Mouse (Mus musculus) CH12.LX (cell line): ENCODE data around the gene Armc5.

ENCODE experiments used
- BHLHE40 ChIP-seq: IDR thresholded peaks from 2 replicates; pipeline ENCODE4 v1.6.1; 2011; ENCODE audit warnings: mild to moderate bottlenecking, low read depth, low read length, improper control_type of control experiment
- CHD2 ChIP-seq: IDR thresholded peaks from 2 replicates; pipeline ENCODE4 v1.6.1; 2011; ENCODE audit warnings: low read length, improper control_type of control experiment
- CTCF ChIP-seq, 2 experiments: IDR thresholded peaks in 1 of 2; conservative IDR thresholded peaks in 1 of 2; 2 replicates each; pipeline ENCODE4 v1.5.1; 2011 to 2012; ENCODE audit warnings: low read depth in 2 of 2, low read length in 2 of 2, improper control_type of control experiment in 1 of 2, inconsistent platforms in 1 of 2, mild to moderate bottlenecking in 1 of 2, moderate library complexity in 1 of 2
- MAFK ChIP-seq: IDR thresholded peaks from 2 replicates; pipeline ENCODE4 v1.6.1; 2011; ENCODE audit warnings: low read length, improper control_type of control experiment; ENCODE audit not compliant: insufficient replicate concordance
- MYC ChIP-seq: IDR thresholded peaks from 2 replicates; pipeline ENCODE4 v1.6.1; 2011; ENCODE audit warnings: low read depth, mild to moderate bottlenecking, improper control_type of control experiment, low read length
- POLR2A ChIP-seq: IDR thresholded peaks from 2 replicates; pipeline ENCODE4 v1.6.1; 2011; ENCODE audit warnings: low read depth, mild to moderate bottlenecking, improper control_type of control experiment, low read length
- TCF12 ChIP-seq: IDR thresholded peaks from 2 replicates; pipeline ENCODE4 v1.6.1; 2014; ENCODE audit warnings: low read depth, mild to moderate bottlenecking, inconsistent platforms, low read length, improper control_type of control experiment
- ZNF384 ChIP-seq: IDR thresholded peaks from 2 replicates; pipeline ENCODE4 v1.6.1; 2012; ENCODE audit warnings: low read depth, low read length, improper control_type of control experiment, inconsistent platforms

DNA sequence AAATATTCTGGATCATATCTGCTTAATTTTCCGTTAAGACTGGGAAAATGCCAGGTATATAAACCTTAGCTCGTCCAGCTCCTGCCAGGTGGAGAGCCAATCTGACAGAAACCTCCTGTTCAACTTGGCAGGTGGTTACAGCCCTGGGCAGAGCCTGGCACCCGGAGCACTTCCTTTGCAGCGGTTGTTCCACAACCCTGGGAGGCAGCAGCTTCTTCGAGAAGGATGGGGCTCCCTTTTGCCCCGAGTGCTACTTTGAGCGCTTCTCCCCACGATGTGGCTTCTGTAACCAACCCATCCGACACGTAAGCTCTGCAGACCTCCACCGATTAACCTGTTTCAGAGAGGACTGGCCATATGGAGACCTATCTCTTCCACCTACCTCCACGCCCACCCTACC, 14.8 kb downstream of the Armc5 start:
- no peak for TF ChIP-seq MYC
- TF ChIP-seq CTCF (conservative IDR thresholded peaks at IDR 0.05 in 1 of 2, IDR thresholded peaks at IDR 0.05 in 1 of 2; ENCODE audit: low read depth in 2 of 2, low read length in 2 of 2), result no peak
- no peak for TF ChIP-seq POLR2A
- no peak for TF ChIP-seq MAFK
- no peak for TF ChIP-seq CHD2
- TF ChIP-seq ZNF384, result no peak
- no peak for TF ChIP-seq BHLHE40
- no peak for TF ChIP-seq TCF12
